Mouse (Mus musculus) kidney, postnatal 25 days (tissue): ENCODE results near the gene Pard3b.

Experiments used
- DNase-seq, 2 experiments: peaks; one replicate each; pipeline ENCODE4 v3.0.0; 2021; ENCODE audit warnings: mixed read lengths in 2 of 2

The Pard3b gene

GRCm38 (mm10) chr1:61933574-61933973 lies 294.9 kb downstream of the Pard3b start:
- DNase-seq: no peak

DNA sequence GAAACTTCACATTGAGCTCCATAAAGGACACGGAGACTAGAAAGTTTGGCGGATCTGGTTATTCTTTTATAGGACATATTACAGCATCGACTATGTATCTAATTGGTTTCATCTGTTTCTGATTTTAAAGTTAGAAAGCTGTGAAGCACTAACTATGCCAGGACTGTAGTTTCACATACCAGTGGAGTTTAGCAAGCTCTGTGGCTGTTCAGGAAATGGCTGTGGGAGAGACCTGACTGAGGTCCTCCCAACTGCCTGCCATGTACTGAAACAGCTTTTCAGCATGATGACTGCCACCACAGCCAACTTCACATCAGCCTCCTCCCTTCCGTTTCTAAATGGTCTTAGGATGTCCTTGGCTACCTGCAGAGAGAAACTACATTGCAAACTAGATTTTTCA lies 296.1 kb downstream of the Pard3b start:
- DNase-seq: no peak

DNA sequence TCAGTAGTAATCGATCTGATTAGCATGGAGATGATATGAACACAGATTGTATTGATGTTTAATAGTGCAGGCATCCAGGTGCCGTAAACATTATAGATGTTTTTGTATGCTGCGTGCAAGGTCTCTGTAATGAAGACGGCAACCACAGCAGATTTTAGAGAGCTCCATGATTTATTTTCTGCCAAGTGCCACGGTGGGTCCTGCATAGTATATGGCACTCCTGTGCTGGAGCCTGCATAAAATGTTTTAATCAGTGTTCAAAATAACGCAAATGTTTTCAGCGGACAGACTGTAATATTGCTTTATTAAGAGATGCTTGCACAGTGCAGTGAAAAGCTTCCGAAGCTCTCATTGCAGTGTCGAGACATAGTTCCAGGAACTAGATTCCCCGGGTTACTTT lies 301.3 kb downstream of the Pard3b start:
- DNase-seq: no peak

- DNase-seq: no peak
These were observed 322.9 kb downstream of the Pard3b start for GRCm38 (mm10) chr1:61961533-61961932.

- DNase-seq: no peak
These were observed 323.9 kb downstream of the Pard3b start for GRCm38 (mm10) chr1:61962571-61962970.

- no peak for DNase-seq
These were observed 328.5 kb downstream of the Pard3b start for GRCm38 (mm10) chr1:61967124-61967523.

GRCm38 (mm10) chr1:61967807-61968206 lies 329.2 kb downstream of the Pard3b start:
- DNase-seq: no peak

GRCm38 (mm10) chr1:61997711-61998110 lies 359.1 kb downstream of the Pard3b start:
- no peak for DNase-seq

- no peak for DNase-seq
These were observed 370.2 kb downstream of the Pard3b start for GRCm38 (mm10) chr1:62008811-62009210.

DNA sequence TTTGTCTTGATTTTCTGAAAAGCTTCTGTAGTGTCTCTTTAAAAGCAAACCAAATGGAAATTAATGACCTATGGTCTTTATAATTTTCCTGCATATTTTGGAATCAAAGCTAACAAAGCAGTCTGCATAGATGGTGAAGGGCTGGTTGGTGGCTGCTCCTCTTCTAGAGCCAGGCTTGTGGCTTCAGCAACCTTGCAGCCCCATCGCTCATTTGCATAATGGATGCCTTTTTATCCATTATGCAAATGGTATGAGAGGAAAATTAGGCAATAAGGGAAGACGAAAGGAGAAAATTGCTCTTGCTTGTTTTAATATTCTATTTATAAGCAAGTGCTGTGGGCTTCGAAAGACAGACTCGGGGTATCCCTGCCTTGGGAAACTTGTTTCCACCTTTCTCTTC lies 373.1 kb downstream of the Pard3b start:
- no peak for DNase-seq

GRCm38 (mm10) chr1:62016536-62017300 lies 378.1 kb downstream of the Pard3b start:
- no peak for DNase-seq

DNA sequence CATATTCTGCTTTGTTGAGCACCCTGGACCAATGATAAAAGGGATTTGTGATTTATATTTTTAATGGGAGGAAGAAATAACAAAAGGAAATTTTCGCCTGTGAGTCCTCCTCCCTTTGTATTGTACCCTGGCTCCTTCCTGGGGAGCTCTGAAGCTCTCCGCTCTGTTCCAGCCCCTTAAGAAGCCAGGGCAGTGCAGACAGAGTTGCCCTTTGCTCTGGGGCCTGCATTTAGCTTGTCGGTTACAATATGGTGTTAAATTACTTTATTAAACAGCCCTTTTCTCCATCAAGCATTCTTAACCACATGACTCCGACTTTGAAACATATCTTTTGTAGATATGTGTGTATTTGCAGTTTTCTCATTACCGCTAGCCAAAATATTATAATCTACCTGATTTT lies 379.7 kb downstream of the Pard3b start:
- no peak for DNase-seq

GRCm38 (mm10) chr1:62019743-62020142 lies 381.1 kb downstream of the Pard3b start:
- DNase-seq: no peak

GRCm38 (mm10) chr1:62041718-62042117 lies 403.1 kb downstream of the Pard3b start:
- no peak for DNase-seq

GRCm38 (mm10) chr1:62048592-62048991 lies 410.0 kb downstream of the Pard3b start:
- no peak for DNase-seq

GRCm38 (mm10) chr1:62051186-62051825 lies 412.7 kb downstream of the Pard3b start:
- no peak for DNase-seq

DNA sequence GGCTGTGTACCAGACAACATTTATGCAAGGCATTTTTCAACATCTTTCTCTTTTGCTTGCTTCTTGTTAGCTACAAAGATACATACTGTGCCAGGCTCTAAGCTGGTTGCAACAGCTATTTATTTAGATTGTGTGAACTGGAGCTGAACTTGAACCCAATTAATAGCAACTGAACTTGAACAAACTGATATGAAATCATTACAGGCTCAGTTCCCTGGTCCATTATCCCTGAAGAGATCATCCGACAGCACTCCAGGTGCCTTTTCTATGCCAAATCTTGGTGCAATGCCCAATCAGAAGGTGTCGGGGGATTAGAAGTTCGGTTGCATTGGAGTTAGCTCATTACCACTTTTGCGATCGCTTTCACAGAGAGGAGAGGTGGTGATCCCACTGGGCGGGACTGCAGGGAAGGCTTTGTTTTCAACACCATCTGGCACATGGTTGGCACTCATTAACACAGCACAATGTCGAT lies 414.6 kb downstream of the Pard3b start:
- no peak for DNase-seq

DNA sequence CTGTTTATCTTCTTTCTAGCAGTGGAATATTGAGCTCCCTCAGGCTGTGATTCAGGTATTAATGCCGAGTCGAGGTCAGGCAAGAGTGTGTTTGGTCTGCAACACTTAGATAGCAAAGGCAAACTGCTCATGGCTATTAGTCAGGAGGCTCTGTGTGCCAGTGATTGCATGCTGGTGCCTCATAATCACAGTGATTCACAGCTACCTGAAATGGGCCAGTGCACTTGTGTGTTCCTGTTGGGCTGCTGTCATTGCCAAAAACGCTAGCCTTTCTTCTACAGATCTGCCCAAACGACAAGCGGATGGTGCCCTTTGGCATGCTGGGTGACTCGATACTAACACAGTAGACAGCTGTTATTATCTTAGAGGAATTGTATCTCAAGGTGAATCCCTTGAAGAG lies 416.7 kb downstream of the Pard3b start:
- no peak for DNase-seq

GRCm38 (mm10) chr1:62070617-62071016 lies 432.0 kb downstream of the Pard3b start:
- no peak for DNase-seq

GRCm38 (mm10) chr1:62071139-62071538 lies 432.5 kb downstream of the Pard3b start:
- no peak for DNase-seq

DNA sequence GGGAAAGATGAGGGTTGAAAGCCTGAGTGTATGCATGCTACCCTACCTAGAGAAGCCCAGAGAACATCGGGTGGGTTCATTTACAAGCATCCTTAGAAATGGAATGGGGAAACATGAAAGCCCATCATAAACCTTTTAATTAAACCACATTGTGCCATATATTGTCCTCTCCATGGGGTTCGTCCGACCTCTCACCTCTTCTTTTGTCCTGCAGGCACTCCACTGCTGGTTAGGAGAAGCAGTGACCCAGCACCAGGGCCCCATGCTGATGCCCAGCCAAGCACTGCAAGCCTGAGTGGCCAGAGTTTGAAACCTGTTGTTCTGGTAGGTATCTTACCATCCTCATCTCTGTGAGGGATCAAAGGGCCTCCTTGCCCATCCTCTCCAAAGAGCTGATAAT lies 437.5 kb downstream of the Pard3b start:
- no peak for DNase-seq

- no peak for DNase-seq
These were observed 442.5 kb downstream of the Pard3b start for GRCm38 (mm10) chr1:62081129-62081528.

GRCm38 (mm10) chr1:62085995-62086394 lies 447.4 kb downstream of the Pard3b start:
- no peak for DNase-seq

DNA sequence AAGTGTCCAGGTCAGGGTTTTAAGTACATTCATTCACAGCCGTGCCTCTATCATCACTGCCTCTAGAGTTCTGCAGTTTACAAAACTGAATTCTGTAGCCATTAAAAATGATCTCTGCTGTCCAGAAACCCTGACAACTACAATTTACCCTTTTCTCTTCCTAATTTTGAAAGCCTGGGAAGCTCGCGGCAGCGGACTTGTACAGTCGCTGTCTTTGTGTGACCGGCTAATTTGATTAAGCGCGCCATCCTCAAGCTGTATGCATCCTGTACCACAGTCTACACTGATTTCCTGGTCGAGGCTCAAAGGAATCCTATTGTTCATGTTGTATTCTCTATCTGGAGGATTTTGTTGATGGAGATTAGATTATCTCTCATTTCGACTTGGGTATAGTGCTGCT lies 448.8 kb downstream of the Pard3b start:
- no peak for DNase-seq

- no peak for DNase-seq
These were observed 456.3 kb downstream of the Pard3b start for GRCm38 (mm10) chr1:62094885-62095284.
